9 mouse cellular contexts compared by ENCODE assay signal in the genomic region with DNA sequence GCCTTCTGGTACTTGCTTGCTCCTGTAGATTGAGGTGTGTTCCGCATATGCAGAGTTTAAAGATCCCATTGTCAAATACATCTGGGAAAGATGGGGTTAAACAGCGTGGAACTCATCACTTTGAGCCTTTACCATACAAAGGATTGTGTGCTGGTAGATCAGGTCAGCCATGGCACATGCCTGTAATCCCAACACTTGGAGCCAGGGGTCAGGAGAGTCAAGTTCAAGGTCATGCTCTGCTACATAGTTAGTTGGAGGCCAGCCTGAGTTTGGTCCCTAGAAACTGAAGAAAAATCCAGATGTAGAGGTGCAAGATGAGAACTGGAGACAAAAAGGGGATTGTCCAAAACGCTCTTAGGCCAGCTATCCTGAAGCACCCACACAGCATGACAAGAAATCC. TPM values are rescaled to one million over a fixed set of nuclear protein-coding genes. Genes with fewer than 3 reads are reported as not detected.
DNase-seq lines count a peak whose midpoint lies in the region; TF ChIP-seq lines count a peak whose summit lies in the region.
"Had no signal": no experiment of that assay in that cellular context is flagged by ENCODE, and none has a peak within 500 bp of the region (broad histone marks: within the 10 kb centered on the region; RNA-seq: fewer than 3 reads in every experiment).

No protein-coding gene starts in this region.

- peak; percentile 71 for TF ChIP-seq RAD21 in CH12.LX (IDR thresholded peaks at IDR 0.05; ENCODE audit: low read depth, low read length)

- in situ Hi-C loops in CH12.LX (cut with MboI; ENCODE audit: low pct_ligation_motif_present, low pct_unique_long_range_greater_than_20kb, low sequenced_read_pairs) = no loop called here

- H3K9ac ChIP-seq in CH12.LX (ENCODE audit: insufficient read depth, low read depth) = no peak overlapping the region

- no peaks in the 10 kb centered on the region for H3K27me3 ChIP-seq in CH12.LX (replicated peaks)

- peaks cover 13 to 30% of the 10 kb centered on the region in 2 experiments for H3K4me1 ChIP-seq in CH12.LX (ENCODE audit: control insufficient read depth in 1 of 2, insufficient read depth in 2 of 2)

- no peak for TF ChIP-seq POLR2A in CH12.LX (IDR thresholded peaks at IDR 0.05; ENCODE audit: low read depth, low read length)

- no peaks in the 10 kb centered on the region; the same call in 1 of the 2 replicates for H3K79me2 ChIP-seq in CH12.LX (replicated peaks; ENCODE audit: control insufficient read depth, extremely low read depth, insufficient read depth, poor library complexity, severe bottlenecking)

- peak in 1 of 2 experiments; percentile 74; a peak in 2 of 4 replicates for TF ChIP-seq CTCF in CH12.LX (conservative IDR thresholded peaks at IDR 0.05 in 1 of 2, IDR thresholded peaks at IDR 0.05 in 1 of 2; ENCODE audit: low read depth in 2 of 2, low read length in 2 of 2)

- no peak for TF ChIP-seq EP300 in CH12.LX (IDR thresholded peaks at IDR 0.05; ENCODE audit: low read length)

- H3K4me2 ChIP-seq in CH12.LX (ENCODE audit: insufficient read depth, low read depth, poor library complexity, severe bottlenecking) = no peak overlapping the region

- peaks cover 34 to 57% of the 10 kb centered on the region in 2 experiments for H3K36me3 ChIP-seq in CH12.LX (replicated peaks in 1 of 2; ENCODE audit: control insufficient read depth in 1 of 2, insufficient read depth in 1 of 2, low read length in 1 of 2)

- no peak overlapping the region for H3K4me3 ChIP-seq in CH12.LX (replicated peaks in 1 of 3; ENCODE audit: low read depth in 2 of 3, low read length in 2 of 3, poor library complexity in 1 of 3)

- dilution Hi-C loops in CH12.LX (cut with MboI; ENCODE audit: extremely low pct_ligation_motif_present, extremely low pct_unique_long_range_greater_than_20kb, low sequenced_read_pairs) = no loop called here

- peak; percentile 14 for DNase-seq in adrenal gland, postnatal 14 days
- DNase-seq in adrenal gland, postnatal 25 days = no peak
- DNase-seq in kidney, postnatal 10 days = peak; percentile 28
- no peak for DNase-seq in kidney, adult 9 months
- peak; percentile 37 for DNase-seq in CH12.LX (ENCODE audit: extremely low read depth)
- DNase-seq in forelimb bud, embryonic 11.5 days (ENCODE audit: low read depth, low spot score) = peak; percentile 34
- no peak for DNase-seq in adrenal gland, adult (ENCODE audit: inconsistent age in 2 of 2, low spot score in 1 of 2)
- no peak for DNase-seq in urinary bladder, postnatal 10 days (ENCODE audit: low spot score)
- DNase-seq: cerebellum, adult 9-11 months had no signal

- no peak overlapping the region for H3K27ac ChIP-seq in CH12.LX (ENCODE audit: insufficient read depth, low read depth)

- H3K9me3 ChIP-seq in CH12.LX (replicated peaks; ENCODE audit: low read length) = no peaks in the 10 kb centered on the region

TF ChIP-seq in CH12.LX, 34 proteins besides CTCF, POLR2A, EP300 and RAD21:
- peak; percentile 87 for TF ChIP-seq SMC3 (IDR thresholded peaks at IDR 0.05; ENCODE audit: low read depth, low read length)
- TF ChIP-seq GABPA (IDR thresholded peaks at IDR 0.05; ENCODE audit: insufficient replicate concordance, low read depth, low read length) = no peak

RNA-seq across cellular contexts. Expression of gene Snrnp40, which starts 31.3 kb away (rescaled TPM):
- total RNA-seq in adrenal gland, postnatal 14 days (2021) = 30.6 and 38.0 TPM in 2 replicates
- total RNA-seq in adrenal gland, postnatal 25 days (2021) = 34.9 and 36.3 TPM in 2 replicates
- total RNA-seq in CH12.LX (2012; rRNA removed) (108 and 134 TPM in 2 replicates), CH12.LX (2014; rRNA removed) (180 and 184 TPM in 2 replicates)
- 128 and 157 TPM in 2 replicates for polyA plus RNA-seq in CH12.LX (2012; ENCODE audit: insufficient read length, low read depth)

RNA-seq across cellular contexts. Expression of gene Zcchc17, which starts 31.5 kb away (rescaled TPM):
- total RNA-seq in adrenal gland, postnatal 14 days (2021) = 34.5 and 39.1 TPM in 2 replicates
- 40.3 and 43.1 TPM in 2 replicates for total RNA-seq in adrenal gland, postnatal 25 days (2021)
- total RNA-seq in CH12.LX (2012; rRNA removed) = 31.7 and 42.6 TPM in 2 replicates
- total RNA-seq in CH12.LX (2014; rRNA removed) = 51.8 and 54.8 TPM in 2 replicates
- 67.7 and 87.4 TPM in 2 replicates for polyA plus RNA-seq in CH12.LX (2012; ENCODE audit: insufficient read length, low read depth)

Comparison
In these comparisons a context has a peak if more than half of its experiments do, and no peak if none do; other contexts are left out.
1. DNase-seq: peak in adrenal gland, postnatal 14 days (single experiment), kidney, postnatal 10 days (single experiment), CH12.LX (single experiment) and forelimb bud, embryonic 11.5 days (single experiment); none in adrenal gland, postnatal 25 days (single experiment), kidney, adult 9 months (single experiment), adrenal gland, adult (0 of 2) and urinary bladder, postnatal 10 days (single experiment).